Mouse (Mus musculus): Measurements from ENCODE around the gene Plekhh2.

The Plekhh2 gene

DNA sequence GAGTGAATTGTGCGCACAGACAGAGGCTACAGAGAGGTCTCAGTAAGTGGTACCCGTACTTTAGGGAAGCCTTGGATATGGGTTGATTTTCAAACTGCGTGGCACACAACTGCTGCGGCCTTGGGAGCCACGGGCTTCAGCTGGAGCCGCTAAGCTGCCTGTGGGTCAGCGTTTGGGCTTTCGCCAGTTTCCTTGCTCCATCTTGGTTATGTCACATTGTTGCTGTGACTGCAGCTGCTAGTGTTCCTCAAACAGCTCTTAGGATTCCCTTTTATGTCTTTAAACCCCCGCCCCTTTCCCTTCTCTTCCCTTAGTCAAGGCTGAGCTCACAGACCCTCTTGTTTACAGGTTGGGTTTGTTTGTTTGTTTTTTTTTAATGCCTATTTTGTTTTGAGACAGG, 61.6 kb downstream of the Plekhh2 start:
- no peak for DNase-seq (ENCODE audit: low spot score in 2 of 2)

DNA sequence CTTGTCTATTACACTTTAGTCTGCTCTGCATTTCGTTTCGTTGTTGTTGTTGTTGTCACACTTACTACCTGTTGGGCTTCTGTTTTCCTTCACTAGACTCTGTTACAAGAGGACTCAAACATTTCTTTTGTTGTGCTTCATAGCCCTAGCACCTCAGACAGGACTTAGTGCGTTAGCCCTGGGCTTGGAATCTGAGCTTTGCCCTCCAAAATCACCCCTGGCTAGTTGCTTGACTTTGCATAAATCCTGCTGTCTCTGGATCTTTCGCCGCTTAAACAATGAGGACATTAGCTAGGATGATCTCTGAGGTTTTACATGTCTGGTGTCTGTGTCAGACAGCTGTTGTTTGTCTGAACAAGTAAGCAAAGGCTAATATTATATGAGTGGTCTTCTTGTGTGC, 62.2 kb downstream of the Plekhh2 start:
- no peak for DNase-seq (ENCODE audit: low spot score in 2 of 2)

DNA sequence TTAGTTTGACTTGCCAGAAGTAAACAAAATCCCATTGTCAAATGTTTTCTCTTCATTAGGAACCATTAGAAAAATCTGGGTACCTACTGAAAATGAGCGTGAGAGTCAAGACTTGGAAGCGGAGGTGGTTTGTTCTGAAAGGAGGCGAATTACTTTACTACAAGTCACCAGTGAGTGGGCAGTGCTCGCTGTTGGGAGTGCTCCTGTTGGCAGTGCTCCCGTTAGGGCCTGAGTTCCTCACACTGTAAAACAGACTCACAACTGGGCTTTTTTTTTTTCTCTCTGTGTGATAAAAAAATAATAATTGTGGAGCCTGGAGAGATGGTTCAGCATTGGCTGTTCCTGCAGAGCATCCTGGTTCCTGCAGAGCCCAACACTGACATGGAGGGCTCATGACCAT, 63.4 kb downstream of the Plekhh2 start:
- DNase-seq (ENCODE audit: low spot score in 2 of 2): no peak

DNA sequence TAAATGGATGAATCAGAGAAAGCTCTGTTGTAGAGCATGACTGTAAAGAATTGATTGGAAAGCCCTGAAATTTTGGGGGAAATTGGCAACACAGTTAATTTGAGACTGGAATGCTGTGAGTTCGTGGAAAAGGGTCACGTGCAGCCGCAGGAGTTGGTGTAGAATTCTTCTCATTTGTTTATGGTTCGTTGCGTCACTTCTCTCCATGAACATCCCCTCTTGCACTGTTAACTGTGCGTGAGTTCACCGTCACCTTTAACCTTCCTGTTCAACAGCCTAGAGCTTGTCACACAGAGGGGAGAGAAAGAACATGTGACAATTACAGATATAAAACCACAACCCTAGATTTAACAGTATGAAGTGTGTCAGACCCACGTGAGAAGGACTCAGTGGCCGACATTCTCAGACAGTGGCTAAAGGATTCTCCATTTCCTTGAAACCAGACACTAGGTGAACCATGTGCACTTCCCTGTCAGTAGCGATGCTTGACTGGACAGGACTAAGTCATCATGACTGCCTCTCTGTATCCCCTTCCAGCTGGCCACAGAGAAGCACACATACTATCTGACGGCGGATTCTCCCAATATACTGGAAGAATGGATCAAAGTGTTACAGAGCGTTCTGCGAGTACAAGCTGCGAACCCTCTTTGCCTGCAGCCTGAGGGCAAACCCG, 65.1 kb downstream of the Plekhh2 start:
- DNase-seq (ENCODE audit: low spot score in 2 of 2): no peak

DNA sequence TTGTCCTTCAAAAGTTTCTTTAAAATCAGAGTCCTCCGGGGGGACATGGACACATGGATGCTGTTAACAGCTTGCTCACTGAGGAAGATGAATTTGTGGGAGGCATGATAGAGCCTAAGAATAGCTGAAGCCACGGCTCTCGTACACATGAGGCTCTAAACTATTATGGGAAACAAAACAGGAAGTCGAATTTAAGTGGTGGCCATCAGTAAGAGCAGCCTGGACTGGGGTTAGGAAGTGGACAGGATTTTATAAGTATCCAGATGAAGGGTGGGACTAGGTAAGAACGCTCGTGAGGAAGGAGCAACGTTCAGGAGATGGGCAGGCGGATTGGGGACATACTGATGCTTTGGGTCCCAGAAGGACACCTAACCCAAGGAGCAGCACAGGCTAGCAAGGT, 67.6 kb downstream of the Plekhh2 start:
- no peak for DNase-seq (ENCODE audit: low spot score in 2 of 2)

DNA sequence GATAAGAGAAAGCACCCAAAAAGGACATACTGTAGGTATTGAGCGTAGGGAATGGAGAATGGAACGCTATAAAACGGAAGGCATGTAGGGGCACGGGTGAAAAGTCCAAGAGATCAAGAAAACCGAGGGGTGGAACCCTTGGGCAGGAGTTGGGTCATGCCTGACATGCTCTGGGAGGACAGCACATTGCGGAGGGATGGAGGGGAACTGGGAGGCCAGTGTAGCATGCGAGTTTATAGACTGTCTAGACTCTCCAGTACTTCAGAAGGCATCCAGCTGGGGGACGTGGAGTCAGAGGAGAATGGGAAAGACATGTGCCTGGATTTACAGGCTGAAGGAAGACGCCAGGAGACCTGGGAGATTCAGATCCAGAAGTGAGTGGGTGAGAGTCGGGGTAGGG, 68.1 kb downstream of the Plekhh2 start:
- no peak for DNase-seq (ENCODE audit: low spot score in 2 of 2)

DNA sequence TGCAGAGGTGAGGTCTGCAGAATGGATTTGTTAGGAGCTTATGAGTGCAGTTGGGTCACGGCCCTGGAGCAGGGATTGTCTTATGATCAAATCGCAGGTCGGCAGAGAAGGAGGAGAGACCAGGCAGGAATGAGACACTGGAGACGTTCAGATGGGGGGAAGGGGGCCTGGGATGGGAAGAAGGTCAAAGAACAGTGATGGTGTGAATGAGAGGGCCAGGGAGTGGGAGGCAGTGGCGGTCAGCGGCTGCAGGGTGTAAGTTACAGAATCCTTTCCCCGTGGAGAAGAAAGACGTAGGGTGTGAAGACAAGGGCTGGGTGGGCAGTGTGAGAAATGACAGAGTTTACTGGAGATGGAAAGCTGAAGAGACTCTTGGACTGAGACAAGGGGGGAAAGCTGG, 69.1 kb downstream of the Plekhh2 start:
- DNase-seq (ENCODE audit: low spot score in 2 of 2): no peak

DNA sequence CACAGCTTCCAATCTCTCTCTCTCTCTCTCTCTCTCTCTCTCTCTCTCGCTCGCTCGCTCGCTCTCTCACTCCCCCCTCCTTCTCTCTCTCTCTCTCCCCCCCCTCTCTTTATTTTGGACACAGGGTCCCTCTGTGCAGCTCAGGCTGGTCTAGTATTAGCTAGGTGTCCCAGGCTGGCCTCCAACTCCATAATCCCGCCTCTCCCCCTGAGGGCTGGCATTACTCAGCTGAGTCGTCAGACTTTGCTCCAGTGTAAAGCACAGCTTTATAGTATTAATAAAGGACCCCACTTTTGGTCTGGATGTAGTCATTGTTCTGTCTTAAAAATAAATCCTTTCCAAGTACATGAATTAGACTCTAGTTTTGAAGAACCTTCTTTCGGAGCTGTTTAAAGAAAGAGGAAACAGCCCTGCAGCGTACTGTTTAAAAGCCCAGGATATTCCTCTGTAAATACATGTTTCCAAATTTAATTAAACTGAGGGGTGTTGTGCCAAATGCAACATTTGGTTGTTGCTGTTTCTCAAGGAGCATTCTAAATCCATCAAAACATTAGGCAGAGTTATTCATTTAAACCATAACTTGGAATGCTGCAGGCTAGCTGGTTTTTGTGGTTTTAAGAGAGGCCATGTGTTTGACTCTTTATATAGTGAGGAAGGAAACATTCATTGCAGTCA, 70.2 kb downstream of the Plekhh2 start:
- no peak for DNase-seq (ENCODE audit: low spot score in 2 of 2)

DNA sequence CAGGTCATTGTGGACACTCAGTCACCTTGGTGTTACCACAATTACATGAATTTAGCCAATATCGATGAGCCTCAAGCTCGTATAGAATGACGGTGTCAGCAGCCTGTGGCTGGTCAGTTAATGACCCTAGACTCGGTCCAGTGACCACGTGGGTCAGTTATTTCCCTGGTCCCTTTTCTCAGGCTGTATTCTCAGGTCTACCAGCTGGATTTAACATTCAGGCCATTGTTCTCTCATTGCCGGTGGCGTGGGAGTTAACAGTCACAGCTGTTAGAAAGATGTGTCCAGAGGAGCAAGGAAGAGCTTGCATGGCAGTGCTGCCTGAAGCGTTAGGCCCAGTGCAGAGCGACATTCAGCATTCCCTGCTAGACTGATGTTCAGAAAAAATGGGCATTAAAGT, 72.4 kb downstream of the Plekhh2 start:
- no peak for DNase-seq (ENCODE audit: low spot score in 2 of 2)

DNA sequence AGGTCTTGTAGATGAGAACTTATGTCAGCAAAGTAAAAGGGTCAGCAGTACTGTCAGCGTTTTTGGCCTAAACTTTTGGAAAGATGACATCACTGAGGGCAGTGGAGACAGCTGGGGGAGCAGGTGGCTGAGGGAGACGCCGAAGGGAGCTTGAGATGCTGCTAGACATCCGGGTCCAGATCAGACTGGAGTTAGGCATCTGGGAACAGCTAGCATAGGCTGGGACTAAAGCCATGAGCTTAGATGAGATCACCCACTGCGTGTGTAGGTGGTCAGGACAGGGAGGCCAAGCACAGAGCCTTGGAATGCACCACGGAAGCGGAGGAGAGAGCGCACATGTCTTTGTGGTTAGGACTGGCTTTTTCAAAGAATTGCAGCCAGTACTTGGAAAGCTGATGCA, 73.4 kb downstream of the Plekhh2 start:
- peak in 1 of 2 experiments; percentile 44 for DNase-seq (ENCODE audit: low spot score in 2 of 2)

DNA sequence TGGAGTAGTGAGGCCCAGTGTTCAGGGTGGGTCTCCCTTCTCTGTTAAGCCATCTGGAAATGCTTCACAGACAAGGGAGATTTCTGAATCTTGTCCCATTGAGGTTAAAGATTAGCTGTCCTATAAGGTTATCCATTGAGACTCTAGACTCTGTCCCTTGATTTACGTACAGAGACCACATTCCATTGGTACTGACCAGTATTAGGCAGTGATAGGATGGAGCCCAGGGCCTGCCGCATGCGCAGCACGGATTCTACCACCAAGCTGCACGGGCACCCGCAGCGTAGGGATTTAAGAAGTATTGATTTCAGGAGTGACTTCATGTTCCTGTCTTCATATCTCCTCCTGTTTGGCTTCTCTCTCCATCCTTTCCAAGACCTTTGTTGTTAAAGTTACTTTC, 78.4 kb downstream of the Plekhh2 start:
- DNase-seq (ENCODE audit: low spot score in 2 of 2): no peak

DNA sequence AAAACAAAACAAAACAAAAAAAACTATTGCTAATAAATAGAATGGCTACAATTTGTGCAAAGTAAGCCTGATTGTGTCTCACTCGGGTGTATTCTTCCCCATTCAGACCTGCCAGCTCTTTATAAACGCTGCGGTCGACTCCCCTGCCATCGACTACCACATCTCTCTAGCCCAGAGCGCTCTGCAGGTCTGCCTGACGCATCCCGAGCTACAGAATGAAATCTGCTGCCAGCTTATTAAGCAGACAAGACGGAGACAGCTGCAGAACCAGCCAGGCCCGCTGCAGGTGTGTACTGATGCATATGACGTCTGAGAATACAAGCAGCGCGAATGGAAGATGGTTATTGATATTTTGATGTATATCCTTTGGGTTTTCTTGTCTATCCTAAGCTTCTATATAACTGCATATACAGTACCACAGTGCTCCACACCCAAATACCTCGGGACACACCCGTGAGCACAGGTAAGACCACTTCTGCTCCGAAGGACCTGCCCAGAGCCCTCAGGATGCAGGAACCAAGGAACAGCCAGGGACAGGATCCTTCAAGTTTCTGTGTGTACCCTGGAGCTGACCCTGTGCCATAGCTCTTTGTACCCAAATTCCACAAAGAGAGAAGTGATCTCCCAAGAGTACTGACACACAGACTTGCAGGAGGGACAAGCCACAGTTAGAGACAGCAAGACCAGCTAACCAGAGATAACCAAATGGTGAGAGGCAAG, 79.9 kb downstream of the Plekhh2 start:
- DNase-seq (ENCODE audit: low spot score in 2 of 2): no peak

DNA sequence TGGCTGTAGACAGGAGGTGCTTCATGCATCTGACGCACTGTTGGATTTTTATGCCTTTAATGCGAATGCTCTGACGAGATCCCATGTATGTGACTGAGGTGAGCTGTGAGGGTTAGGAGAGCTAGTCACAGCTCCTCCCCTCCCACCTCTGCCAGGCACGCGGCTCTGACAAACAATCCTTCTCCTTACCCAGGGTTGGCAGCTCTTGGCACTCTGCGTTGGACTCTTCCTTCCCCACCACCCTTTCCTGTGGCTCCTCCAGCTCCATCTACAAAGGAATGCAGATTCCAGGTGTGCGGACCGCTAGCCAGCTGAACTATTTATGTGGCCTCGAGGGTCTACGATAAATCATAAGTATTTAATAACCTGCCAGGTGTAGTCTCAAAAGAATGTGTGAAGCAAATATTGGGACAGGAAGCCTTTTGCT, 84.3 kb downstream of the Plekhh2 start:
- DNase-seq (ENCODE audit: low spot score in 2 of 2): no peak

DNA sequence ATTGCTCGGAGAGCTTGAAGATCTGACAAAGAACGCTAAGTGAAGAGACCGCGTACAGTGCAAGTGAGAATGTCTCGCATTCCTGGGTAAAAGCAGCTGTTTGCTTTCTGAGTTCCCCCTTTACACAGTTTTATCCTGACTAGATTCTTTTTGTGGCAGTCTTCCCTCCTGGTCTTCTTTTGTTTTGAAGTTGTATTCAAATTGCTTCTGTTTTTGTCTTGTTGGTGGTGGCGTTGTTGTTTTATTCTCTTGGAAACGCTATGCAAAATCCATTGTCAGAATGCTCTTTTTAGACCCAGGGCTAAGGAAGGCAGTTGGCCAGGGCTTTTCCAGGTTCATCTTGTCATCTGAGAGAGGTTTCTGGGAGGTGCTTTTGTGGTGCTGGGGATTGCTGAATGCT, 84.8 kb downstream of the Plekhh2 start:
- no peak for DNase-seq (ENCODE audit: low spot score in 2 of 2)

DNA sequence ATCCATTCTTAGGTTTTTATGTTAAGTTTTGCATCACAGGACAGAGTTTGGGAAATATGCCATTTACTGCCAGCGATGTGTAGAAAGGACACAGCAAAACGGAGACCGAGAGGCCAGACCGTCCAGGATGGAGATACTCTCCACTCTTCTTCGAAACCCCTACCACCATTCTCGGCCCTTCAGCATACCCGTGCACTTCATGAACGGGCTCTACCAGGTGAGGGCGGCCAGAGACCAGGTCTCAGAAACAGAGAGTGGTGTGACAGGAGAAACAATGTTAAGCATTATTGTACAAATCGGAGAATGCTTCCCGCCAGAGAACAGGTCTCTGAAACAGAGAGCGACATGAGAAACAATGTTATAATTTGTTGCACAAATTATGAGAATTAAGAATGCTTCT, 86.2 kb downstream of the Plekhh2 start:
- DNase-seq (ENCODE audit: low spot score in 2 of 2): no peak

DNA sequence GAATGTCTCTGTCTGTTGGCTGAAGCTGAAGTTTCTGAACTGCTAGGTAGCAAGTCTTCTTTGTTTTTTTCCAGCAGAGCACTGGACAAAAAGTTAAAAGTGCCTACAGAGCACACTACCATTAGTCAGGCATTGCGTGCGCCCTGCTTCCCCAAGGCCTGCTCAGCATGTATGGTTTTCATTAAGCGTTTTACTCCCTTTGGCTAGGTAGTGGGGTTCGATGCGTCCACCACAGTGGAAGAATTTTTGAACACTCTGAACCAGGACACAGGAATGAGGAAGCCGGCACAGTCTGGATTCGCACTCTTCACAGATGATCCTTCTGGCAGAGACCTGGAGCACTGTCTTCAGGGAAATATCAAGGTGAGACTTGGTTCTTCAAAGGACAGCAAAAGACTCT, 87.2 kb downstream of the Plekhh2 start:
- DNase-seq (ENCODE audit: low spot score in 2 of 2): no peak

DNA sequence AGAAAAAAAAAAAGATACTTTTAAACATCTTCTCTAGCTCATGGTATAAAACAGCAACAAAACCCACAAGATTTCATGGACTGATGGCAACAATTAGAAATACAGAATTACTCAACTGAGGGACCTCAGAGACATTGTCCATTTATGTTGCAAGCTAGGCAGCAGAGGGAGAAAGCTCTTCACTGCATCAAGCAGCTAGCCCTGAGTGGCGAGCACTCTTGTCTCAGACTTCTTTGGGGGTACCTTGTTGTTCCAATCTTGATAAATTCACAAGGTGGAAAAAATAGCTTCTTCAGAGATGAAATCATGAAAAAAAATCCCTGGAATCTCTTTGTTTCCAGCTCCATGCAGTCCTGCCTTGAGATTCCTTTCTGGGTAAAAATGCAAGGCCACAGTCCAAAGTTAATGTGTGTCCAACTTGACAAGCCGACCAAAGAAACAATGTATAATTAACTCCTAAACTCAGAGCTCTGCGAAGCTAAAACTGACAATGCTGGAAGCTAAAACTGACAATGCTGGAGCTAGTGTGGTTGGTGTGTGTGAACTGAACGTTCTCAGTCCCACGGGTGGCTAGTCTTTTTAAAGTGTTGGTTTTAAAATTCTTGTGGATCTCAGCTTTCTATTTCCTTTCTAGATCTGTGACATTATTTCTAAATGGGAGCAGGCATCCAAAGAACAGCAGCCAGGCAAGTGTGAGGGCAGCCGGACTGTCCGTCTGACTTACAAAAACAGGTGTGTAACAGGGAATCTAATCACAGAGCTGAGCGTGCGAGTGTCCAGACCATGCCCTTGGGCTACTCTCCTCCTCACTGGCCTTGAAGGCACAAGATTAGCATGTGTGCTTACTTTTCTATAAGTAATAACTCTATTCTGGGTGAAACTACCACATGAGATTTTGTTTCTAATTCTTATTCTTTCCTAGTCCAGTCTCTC, 88.6 kb downstream of the Plekhh2 start:
- DNase-seq (ENCODE audit: low spot score in 2 of 2): no peak

DNA sequence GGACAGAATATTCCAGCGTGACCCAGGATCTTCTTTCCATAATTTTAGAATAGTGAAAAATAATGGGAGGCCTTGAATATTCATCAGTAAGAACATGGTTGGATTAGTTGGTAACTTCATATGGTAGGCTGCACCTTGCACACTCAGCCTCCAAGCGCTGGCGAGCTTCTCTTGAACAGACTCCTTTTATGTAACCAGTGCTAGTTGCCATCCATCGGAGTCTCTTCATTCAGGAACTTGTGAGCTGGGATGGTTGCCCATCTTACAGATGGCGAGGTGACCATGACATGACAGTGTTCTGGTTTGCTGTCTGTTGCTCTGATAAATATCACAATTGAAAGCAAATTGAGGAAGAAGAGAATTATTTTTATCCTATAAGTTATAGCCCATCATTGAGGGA, 90.1 kb downstream of the Plekhh2 start:
- DNase-seq (ENCODE audit: low spot score in 2 of 2): no peak

DNA sequence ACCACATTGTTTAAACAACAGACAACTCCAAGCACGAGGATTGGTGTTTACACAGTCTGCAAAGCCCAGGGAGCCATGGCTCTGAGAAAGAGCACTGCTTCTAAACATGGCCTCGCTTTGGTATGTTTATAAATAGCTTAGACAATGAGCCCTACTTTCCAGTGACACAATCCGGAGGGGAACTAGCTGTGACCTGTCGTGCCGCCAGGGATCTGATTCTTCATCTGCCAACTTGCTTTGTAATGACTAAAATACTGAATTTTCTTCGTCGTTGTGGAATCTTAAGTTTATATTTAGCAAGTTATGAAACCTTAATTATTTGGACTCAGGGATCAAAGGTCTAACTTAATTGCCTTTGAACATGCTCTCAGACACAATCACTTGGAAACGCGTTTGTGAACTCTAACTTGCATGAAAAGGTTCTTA, 91.5 kb downstream of the Plekhh2 start:
- DNase-seq (ENCODE audit: low spot score in 2 of 2): no peak

DNA sequence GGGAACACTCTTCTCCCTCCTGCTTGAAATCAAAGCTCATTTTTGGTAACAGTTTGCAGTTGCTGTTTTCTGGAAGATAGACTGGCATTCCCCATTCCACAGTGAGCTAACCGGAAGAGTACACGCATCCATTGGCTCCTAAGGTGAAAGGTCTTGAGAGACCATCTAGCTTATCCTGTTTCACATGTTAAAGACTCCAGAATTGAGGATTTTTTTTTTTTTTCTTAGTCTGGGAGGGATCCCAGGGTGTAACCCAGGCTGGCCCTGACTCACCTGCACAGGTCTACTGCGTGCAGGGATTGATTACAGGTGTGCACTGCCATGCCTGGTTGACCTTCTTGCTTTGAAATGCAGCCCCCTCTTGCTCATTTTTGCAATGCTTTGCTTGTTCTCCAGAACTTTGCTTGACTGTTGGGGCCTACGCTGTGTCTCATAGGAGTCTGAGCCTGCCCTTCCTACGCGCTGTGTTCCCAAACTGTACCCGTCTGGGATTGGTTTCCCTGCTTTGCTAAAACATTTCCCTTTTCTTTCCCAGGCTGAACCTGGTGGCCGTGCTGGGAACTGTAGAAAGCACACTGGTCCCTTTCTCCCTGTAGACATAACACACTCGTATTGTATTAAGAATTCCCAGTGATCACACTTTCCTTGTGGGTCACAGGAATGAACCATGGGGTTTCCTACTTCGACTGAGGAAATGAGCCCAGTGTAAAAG, 92.2 kb downstream of the Plekhh2 start:
- DNase-seq (ENCODE audit: low spot score in 2 of 2): no peak

DNA sequence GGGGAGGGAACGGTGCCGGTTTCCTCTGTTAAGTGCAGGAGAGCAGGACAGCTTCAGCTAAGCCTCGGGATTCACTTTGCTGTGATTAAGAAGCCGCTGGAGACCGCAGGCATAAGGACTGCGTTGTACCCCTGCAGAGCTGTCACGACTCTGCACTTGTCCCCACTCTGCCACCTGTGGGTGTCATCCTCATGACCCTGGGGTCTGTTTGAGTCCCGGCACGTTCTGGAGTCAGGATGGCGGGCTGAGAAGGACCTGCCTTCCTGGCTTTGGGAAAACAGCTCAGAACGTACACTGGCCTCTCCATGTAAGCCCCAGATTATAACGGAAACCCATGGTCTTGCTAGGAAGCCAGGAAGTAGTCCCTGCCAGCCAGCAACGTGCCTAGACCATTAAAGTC, 95.3 kb downstream of the Plekhh2 start:
- no peak for DNase-seq (ENCODE audit: low spot score in 2 of 2)

All from frontal cortex, postnatal 14 days (tissue).